Mouse (Mus musculus) left cerebral cortex, postnatal 25 days (tissue): ENCODE results near the gene Prr12. TPM values are rescaled to one million over a fixed set of nuclear protein-coding genes. Genes with fewer than 3 reads are reported as not detected.

Source experiments
- DNase-seq, 2 experiments: peaks; one replicate each; pipeline ENCODE4 v3.0.0; 2022; ENCODE audit warnings: low spot score in 2 of 2, mixed read lengths in 1 of 2
- intact Hi-C: fragments of 180-260 bp; cut with DNase I; formaldehyde crosslinking; loops from one replicate; pipeline ENCODE4 v1.15.1; 2025
- total RNA-seq, 2 experiments: library from RNA; stranded (reverse); gene quantifications; 2 replicates each; pipeline ENCODE4 v1.2.3; 2021

Gene Prr12
- total RNA-seq, 2 experiments from 2014 or later, result 59.1 to 65.5 TPM

GRCm38 (mm10) chr7:45053117-45053930 is 643 bp upstream of the Prr12 start:
- intact Hi-C loops, result loop anchor here (1.0 kb wide), 1 partner anchor 36 kb away; the partner anchor contains the start of gene Rras
- DNase-seq, result peak; percentile 69 to 73

GRCm38 (mm10) chr7:45052181-45052861 is 360 bp downstream of the Prr12 start:
- intact Hi-C loops, result no loop called here
- DNase-seq, result peak; percentile 50 to 67

GRCm38 (mm10) chr7:45051601-45051974 is 1.1 kb downstream of the Prr12 start:
- DNase-seq, result no peak
- intact Hi-C loops, result no loop called here

GRCm38 (mm10) chr7:45050945-45051600 is 1.6 kb downstream of the Prr12 start:
- intact Hi-C loops, result no loop called here
- DNase-seq, result peak; percentile 57 to 80

- intact Hi-C loops, result no loop called here
- no peak for DNase-seq
Observed at GRCm38 (mm10) chr7:45048923-45049657, 3.6 kb downstream of the Prr12 start.

GRCm38 (mm10) chr7:45048001-45048890 is 4.4 kb downstream of the Prr12 start:
- intact Hi-C loops, result no loop called here
- DNase-seq, result no peak

GRCm38 (mm10) chr7:45047491-45047890 is 5.2 kb downstream of the Prr12 start:
- no peak for DNase-seq
- intact Hi-C loops, result no loop called here

GRCm38 (mm10) chr7:45046853-45047350 is 5.8 kb downstream of the Prr12 start:
- intact Hi-C loops, result no loop called here
- DNase-seq, result no peak

GRCm38 (mm10) chr7:45045741-45046140 is 6.9 kb downstream of the Prr12 start:
- no peak for DNase-seq
- intact Hi-C loops, result no loop called here

GRCm38 (mm10) chr7:45043307-45043706 is 9.4 kb downstream of the Prr12 start:
- intact Hi-C loops, result no loop called here
- DNase-seq, result no peak

- intact Hi-C loops, result no loop called here
- DNase-seq, result no peak
Observed at GRCm38 (mm10) chr7:45040851-45041250, 11.8 kb downstream of the Prr12 start.

- intact Hi-C loops, result no loop called here
- DNase-seq, result no peak
Observed at GRCm38 (mm10) chr7:45038411-45038810, 14.3 kb downstream of the Prr12 start.

GRCm38 (mm10) chr7:45037720-45038361 is 14.8 kb downstream of the Prr12 start:
- intact Hi-C loops, result no loop called here
- DNase-seq, result no peak

GRCm38 (mm10) chr7:45036702-45037101 is 16.0 kb downstream of the Prr12 start:
- DNase-seq, result no peak
- intact Hi-C loops, result no loop called here

- intact Hi-C loops, result loop anchor here (2.0 kb wide), 1 partner anchor 15 kb away; no protein-coding TSS in a partner anchor
- no peak for DNase-seq
Observed at GRCm38 (mm10) chr7:45035631-45036030, 17.1 kb downstream of the Prr12 start.

GRCm38 (mm10) chr7:45033722-45034359 is 18.8 kb downstream of the Prr12 start:
- intact Hi-C loops, result loop anchor here (2.0 kb wide), 1 partner anchor 13 kb away; no protein-coding TSS in a partner anchor
- no peak for DNase-seq

GRCm38 (mm10) chr7:45030857-45031256 is 21.8 kb downstream of the Prr12 start:
- intact Hi-C loops, result no loop called here
- no peak for DNase-seq

GRCm38 (mm10) chr7:45029995-45030394 is 22.7 kb downstream of the Prr12 start:
- intact Hi-C loops, result no loop called here
- DNase-seq, result no peak
